Mouse (Mus musculus) lung, adult 18-20 months (tissue): ENCODE results near the gene Herc2.

Source experiments
- DNase-seq, 2 experiments: peaks; one replicate each; pipeline ENCODE4 v3.0.0; 2022; ENCODE audit warnings: mixed read lengths in 2 of 2

The Herc2 gene

GRCm38 (mm10) chr7:56071724-56072123 is 21.7 kb downstream of the Herc2 start:
- no peak for DNase-seq

DNA sequence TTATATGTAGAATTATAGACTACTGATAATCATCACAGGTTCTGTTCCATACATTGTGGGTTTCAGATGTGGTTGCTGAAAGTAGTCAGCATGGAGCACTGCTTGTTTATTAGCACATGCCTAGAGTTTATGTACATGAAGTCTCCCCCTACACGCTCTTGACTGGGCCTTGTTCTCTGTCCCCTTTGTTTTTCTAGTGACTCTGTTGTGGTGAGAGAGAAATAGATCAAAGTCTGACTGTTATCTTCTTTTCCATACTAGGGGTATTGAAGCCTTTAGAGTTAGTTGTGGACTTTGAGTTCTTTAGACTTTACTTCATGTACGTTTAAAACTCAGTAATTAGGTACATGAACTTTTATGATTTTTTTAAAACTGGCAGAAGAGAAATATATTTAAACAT is 33.0 kb downstream of the Herc2 start:
- DNase-seq: no peak

DNA sequence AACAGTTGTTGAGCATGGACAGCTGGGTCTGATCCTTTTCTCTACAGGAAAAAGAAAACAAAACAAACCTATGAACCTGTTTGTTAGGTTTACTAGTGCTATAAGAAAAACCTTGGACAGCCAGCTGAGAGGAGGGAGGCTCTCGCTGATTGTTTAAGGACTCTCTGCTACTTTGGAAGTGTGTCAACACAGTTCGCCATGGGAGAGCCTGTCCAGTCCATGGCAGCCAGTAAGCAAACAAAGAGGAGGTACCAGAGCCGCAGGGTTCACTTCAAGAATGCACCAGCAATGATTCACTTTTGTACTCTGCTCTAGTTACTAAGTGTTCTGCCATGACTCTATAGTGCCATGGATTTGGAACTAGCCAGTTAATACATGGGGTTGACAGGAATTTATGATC is 39.1 kb downstream of the Herc2 start:
- peak; percentile 56 to 72 for DNase-seq

DNA sequence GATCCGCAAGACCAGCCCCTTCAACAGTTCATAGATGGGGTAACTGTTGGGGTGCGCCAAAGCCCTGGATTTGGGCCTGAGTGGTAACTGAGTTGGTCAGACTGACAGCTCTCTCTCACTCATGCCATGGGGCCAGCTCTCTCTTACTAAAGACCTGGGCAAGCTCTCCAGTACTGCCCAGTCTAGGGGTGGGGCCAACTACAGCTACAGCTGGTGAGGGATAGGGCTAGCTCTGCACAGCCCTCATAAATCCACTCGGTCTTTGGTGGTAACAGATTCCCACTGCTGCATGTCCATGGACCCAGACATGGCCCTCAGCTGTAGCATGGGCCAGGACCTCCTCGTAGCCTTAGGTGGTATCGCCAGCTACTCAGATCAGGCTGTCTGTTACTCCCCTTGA is 41.4 kb downstream of the Herc2 start:
- no peak for DNase-seq

DNA sequence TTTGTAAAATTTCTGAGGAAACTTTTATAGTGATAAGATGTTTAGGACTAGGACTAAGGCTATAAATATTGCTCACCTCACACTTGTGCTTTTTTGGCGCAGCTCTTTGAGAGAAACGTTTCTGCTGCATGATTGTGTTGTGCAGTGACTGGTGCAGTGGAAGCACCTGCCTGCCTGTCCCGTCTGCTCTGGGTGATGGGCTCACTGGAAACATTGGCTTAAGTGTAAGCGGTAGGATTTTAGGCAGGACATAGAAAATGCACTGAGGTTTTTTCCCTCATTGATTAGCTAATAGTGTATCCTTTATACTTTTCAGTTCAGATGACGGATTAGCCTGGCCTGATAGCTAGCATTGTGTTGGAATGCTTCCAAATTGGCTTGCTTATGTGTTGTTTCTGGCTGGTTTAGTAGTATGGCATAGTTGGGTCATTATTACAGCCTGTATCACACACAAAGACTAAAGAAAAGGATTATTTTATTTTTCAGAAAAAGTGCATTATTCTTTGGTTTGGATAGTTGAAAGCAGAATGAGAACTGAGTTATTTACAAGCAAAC is 52.4 kb downstream of the Herc2 start:
- no peak for DNase-seq

GRCm38 (mm10) chr7:56112999-56113398 is 63.0 kb downstream of the Herc2 start:
- no peak for DNase-seq

- DNase-seq: no peak
Observed at GRCm38 (mm10) chr7:56114148-56114547, 64.2 kb downstream of the Herc2 start.

GRCm38 (mm10) chr7:56120968-56121367 is 71.0 kb downstream of the Herc2 start:
- no peak for DNase-seq

DNA sequence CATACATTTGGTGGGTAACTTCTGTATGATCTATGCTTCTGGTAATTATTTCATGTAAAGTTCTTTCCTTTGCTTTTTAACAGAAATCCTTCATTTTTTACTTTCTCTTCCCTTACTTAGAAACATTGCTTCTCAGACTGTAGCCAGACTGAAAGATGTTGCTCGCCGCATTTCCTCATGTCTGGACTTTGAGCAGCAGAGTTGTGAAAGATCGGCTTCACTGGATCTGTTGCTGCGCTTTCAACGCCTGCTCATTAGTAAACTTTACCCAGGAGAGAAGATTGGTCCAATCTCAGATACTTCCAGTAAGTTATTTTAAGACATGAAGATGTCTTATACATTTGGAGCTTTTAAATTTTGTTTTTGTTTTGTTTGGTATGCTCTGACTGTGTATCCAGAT is 71.4 kb downstream of the Herc2 start:
- no peak for DNase-seq

DNA sequence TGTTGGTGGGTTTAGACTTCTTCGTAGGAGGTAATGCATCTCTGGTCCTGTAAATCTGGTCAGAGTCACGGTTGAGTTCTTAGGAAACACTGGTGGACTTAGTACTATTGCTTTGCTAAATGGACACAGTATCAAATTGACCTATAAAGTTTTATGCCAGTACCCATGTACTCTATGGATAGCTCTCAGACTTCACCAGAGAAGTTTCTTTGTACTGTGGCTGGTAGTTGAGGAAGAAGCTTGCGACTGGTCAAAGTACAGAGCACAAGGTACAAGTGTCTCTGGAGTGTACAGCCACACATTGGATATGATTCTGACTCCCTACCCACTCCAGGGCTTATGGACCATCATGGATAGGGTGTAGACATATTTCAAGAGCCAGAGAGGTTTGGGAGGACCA is 78.1 kb downstream of the Herc2 start:
- DNase-seq: no peak

DNA sequence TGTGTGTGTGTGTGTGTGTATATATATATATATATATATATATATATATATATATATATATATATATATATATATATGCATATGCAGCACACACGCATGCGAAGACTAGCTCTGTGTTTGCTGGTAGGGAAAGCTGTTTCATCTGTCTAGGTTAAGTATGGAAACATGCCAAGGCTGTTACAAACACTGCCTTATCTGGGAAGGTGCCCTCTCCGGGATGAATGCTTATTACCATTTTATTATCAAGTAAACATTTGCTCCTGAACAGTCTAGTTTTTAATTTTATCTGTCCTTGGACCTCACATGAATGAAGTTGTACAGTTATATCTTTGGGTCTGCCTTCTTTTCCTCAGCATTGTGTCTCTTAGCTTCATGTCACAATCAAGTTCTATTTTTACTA is 79.6 kb downstream of the Herc2 start:
- DNase-seq: no peak

DNA sequence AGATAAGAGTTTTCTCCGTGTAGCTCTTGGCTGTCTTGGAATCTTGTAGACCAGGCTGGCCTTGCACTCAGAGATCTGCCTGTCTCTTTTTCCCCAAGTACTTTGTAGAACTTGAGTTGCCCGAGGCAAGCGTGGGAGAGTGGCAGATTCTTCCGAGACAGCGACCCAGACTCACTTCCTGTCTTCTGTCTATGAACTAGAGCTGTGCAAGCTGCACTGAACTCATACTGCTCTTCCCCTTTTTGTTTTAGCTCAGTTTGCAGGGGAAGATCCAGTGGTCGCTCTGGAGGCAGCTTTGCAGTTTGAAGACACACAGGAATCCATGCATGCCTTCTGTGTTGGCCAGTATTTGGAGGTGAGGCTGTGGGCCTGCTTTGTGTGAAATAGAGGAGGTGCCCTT is 81.6 kb downstream of the Herc2 start:
- no peak for DNase-seq

GRCm38 (mm10) chr7:56138706-56139105 is 88.7 kb downstream of the Herc2 start:
- no peak for DNase-seq

GRCm38 (mm10) chr7:56146424-56146823 is 96.4 kb downstream of the Herc2 start:
- no peak for DNase-seq

DNA sequence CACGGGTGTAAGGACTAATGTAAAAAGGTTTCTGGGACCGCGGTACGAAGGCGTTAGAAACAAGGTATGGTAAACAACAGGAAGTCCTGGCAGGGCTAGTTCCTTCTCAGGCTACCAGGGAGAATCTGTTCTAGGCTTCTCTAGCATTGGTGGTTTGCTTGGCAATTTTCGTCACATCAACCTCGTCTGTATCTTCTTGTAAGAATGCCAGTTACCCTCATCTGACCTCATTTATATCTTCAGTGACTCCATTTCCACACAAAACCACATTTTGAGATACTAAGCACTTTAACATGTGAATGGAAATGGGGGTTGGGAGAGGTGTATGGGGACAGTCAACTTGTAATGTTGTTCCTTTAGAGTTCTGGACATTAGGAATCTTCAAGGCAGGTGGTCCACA is 98.9 kb downstream of the Herc2 start:
- DNase-seq: no peak

- no peak for DNase-seq
Observed at GRCm38 (mm10) chr7:56151885-56152676, 102.1 kb downstream of the Herc2 start.

DNA sequence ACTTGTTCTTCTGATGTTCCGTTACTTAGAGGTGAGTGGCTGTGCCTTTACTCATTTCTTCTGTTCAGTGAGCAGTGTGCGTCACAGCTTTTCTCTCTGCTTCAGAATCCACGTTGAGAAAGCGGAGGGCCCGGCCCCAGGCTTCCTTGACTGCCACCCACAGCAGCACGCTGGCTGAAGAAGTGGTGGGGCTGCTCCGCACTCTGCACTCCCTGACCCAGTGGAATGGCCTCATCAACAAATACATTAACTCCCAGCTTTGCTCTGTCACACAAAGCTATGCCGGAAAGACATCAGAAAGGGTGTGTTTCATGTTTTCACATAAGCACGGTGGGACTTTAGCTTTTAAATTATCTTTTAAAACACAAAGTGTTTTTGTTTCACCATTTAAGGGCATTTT is 103.2 kb downstream of the Herc2 start:
- no peak for DNase-seq

DNA sequence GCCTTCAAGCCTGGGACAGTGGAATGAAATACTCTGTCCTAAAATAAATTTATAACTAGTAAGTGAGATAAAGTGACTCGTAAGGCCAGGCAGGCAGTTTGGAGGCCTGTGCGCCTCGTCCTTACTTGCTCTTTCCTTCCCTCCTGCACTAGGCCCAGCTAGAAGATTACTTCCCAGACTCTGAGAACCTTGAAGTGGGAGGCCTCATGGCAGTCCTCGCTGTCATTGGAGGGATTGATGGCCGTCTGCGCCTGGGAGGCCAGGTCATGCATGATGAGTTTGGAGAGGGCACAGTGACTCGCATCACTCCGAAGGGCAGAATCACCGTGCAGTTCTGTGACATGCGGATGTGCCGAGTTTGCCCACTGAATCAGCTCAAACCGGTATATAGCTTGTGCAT is 103.6 kb downstream of the Herc2 start:
- no peak for DNase-seq

DNA sequence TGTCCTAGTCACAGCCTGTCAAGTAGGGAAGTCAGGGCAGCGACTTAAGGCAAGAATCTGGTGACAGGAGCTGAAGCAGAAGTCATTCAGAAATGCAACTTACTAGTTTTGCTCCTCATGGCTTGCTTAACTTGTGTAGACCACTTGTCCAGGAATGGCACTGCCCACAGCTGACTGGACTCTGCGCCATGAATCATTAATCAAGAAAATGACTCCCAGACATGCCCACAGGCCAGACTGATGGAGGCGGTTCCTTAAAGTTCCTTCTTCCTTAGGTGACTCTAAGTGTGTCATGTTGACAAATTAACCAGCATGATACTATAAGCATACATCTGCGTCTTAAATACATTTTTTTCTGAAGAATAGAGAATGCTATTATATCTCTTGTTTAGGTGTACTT is 113.3 kb downstream of the Herc2 start:
- DNase-seq: no peak

DNA sequence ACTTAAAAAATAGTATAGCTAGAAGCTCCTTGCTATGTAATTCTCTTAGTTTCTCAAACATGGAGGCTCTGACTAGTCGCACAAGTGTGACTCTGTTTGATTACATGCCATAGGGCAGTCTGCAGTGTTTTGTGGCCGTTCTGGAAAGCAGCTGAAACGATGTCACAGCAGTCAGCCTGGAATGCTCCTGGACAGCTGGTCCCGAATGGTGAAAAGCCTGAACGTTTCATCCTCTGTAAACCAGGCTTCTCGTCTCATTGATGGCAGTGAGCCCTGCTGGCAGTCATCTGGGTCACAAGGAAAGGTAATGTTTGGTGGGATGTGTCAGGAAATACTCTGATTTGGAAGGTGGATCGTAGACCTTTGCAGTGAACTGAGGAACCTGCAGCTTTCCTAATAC is 118.7 kb downstream of the Herc2 start:
- no peak for DNase-seq

- DNase-seq: no peak
Observed at GRCm38 (mm10) chr7:56177371-56177770, 127.4 kb downstream of the Herc2 start.

DNA sequence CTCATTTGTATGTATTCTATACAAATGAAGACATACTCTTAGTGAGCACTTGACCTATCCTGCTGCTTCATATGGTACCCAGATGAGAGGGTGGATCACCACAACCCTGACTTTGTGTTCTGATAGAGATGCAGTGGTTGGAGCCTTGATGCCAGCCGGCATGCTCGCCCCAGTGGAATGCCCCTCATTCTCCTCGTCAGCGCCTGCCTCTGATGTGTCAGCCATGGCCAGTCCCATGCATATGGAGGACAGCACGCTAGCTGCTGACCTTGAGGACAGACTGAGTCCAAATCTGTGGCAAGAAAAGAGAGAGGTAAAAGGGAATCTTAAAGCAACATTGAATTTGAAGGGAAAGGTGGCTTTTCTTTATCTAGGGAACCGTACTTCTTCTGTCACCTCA is 141.0 kb downstream of the Herc2 start:
- no peak for DNase-seq

GRCm38 (mm10) chr7:56191661-56192060 is 141.7 kb downstream of the Herc2 start:
- DNase-seq: no peak

- no peak for DNase-seq
Observed at GRCm38 (mm10) chr7:56201483-56202218, 151.7 kb downstream of the Herc2 start.
